ENCODE assay signal across 12 mouse cellular contexts in genomic region chr10:70696748-70697585, GRCm38 (mm10). TPM values are rescaled to one million over a fixed set of nuclear protein-coding genes. Genes with fewer than 3 reads are reported as not detected.
DNase-seq lines count a peak whose midpoint lies in the region; ATAC-seq lines count a peak whose summit lies in the region.
"Had no signal": no experiment of that assay in that cellular context is flagged by ENCODE, and none has a peak within 500 bp of the region (broad histone marks: within the 10 kb centered on the region; RNA-seq: fewer than 3 reads in every experiment).

No protein-coding gene starts in this region.

- H3K9me3 ChIP-seq in kidney, embryonic 15.5 days (replicated peaks), result no peaks in the 10 kb centered on the region
- no peaks in the 10 kb centered on the region for H3K9me3 ChIP-seq in hindbrain, embryonic 16.5 days (ENCODE audit: control insufficient read depth, low read length)
- H3K9me3 ChIP-seq: midbrain, embryonic 15.5 days had no signal

- peak; percentile 43; the same call in 1 of the 2 replicates for ATAC-seq in kidney, embryonic 15.5 days (replicated peaks; ENCODE audit: low FRiP score)
- ATAC-seq in hindbrain, embryonic 16.5 days, result no peak
- ATAC-seq: midbrain, embryonic 15.5 days had no signal

- H3K4me2 ChIP-seq in kidney, embryonic 15.5 days, result peak overlapping the region; percentile 35
- H3K4me2 ChIP-seq in hindbrain, embryonic 16.5 days (ENCODE audit: low read length), result no peak overlapping the region
- H3K4me2 ChIP-seq: midbrain, embryonic 15.5 days had no signal

- H3K36me3 ChIP-seq in kidney, embryonic 15.5 days, result no peaks in the 10 kb centered on the region
- no peaks in the 10 kb centered on the region for H3K36me3 ChIP-seq in hindbrain, embryonic 16.5 days (ENCODE audit: control insufficient read depth, insufficient read depth, low read length)
- H3K36me3 ChIP-seq: midbrain, embryonic 15.5 days had no signal

- no peaks in the 10 kb centered on the region for H3K27me3 ChIP-seq in kidney, embryonic 15.5 days
- H3K27me3 ChIP-seq in hindbrain, embryonic 16.5 days (replicated peaks; ENCODE audit: control insufficient read depth, insufficient read depth, low read length), result no peaks in the 10 kb centered on the region
- H3K27me3 ChIP-seq: midbrain, embryonic 15.5 days had no signal

- H3K4me3 ChIP-seq in kidney, embryonic 15.5 days (replicated peaks), result no peak overlapping the region
- H3K4me3 ChIP-seq in hindbrain, embryonic 16.5 days (ENCODE audit: low read length), result no peak overlapping the region
- H3K4me3 ChIP-seq: midbrain, embryonic 15.5 days had no signal

- DNase-seq in heart, postnatal 4 days, result peak; percentile 30
- DNase-seq in heart, adult 9 months (ENCODE audit: low spot score in 2 of 2), result no peak
- peak; percentile 17 for DNase-seq in ES-CJ7 (ENCODE audit: low read depth, low spot score)
- DNase-seq in adrenal gland, adult 18-20 months (ENCODE audit: low spot score in 2 of 2), result peak; percentile 27 to 46
- no peak for DNase-seq in frontal cortex, postnatal 10 days (ENCODE audit: low spot score in 2 of 2)
- no peak for DNase-seq in urinary bladder, postnatal 4 days (ENCODE audit: low spot score in 2 of 2)
- DNase-seq: thymus, postnatal 14 days had no signal

- H3K4me1 ChIP-seq in kidney, embryonic 15.5 days, result peaks cover 12% of the 10 kb centered on the region
- H3K4me1 ChIP-seq in hindbrain, embryonic 16.5 days (ENCODE audit: control insufficient read depth, insufficient read depth, low read depth, low read length), result no peaks in the 10 kb centered on the region
- H3K4me1 ChIP-seq: midbrain, embryonic 15.5 days had no signal

- H3K9ac ChIP-seq in kidney, embryonic 15.5 days, result no peak overlapping the region
- no peak overlapping the region for H3K9ac ChIP-seq in hindbrain, embryonic 16.5 days (ENCODE audit: low read depth, low read length)
- H3K9ac ChIP-seq: liver, embryonic 14.5 days; midbrain, embryonic 15.5 days had no signal

- peak overlapping the region; percentile 78 for H3K27ac ChIP-seq in kidney, embryonic 15.5 days
- no peak overlapping the region for H3K27ac ChIP-seq in hindbrain, embryonic 16.5 days (ENCODE audit: low read depth, low read length)
- H3K27ac ChIP-seq: liver, embryonic 14.5 days; midbrain, embryonic 15.5 days had no signal

- WGBS in kidney, embryonic 15.5 days, result 60% methylated on average over 29 of the region's 29 CpGs
- WGBS in hindbrain, embryonic 16.5 days, result 82% methylated on average over 29 of the region's 29 CpGs

RNA-seq across cellular contexts. Expression of gene Phyhipl, which starts 41.2 kb away (rescaled TPM):
- under 1 TPM; 0.29 to 0.74 TPM for total RNA-seq in heart, postnatal 4 days (2021)
- total RNA-seq in adrenal gland, adult 18-20 months (2021), result 1 to 10 TPM; 4.3 to 5.1 TPM
- 19.0 and 20.5 TPM in 2 replicates for polyA plus RNA-seq in kidney, embryonic 15.5 days (2015; fragmentation: Nextera tagmentation; extraction: Ambion mirVana)
- 337 and 365 TPM in 2 replicates for polyA plus RNA-seq in hindbrain, embryonic 16.5 days (2015; fragmentation: Nextera tagmentation; extraction: Ambion mirVana)
- total RNA-seq: heart, postnatal 14 days had no signal

Comparison
In these comparisons a context has a peak if more than half of its experiments do, and no peak if none do; other contexts are left out.
1. DNase-seq: peak in heart, postnatal 4 days (single experiment), ES-CJ7 (single experiment) and adrenal gland, adult 18-20 months (2 of 2); none in heart, adult 9 months (0 of 2), frontal cortex, postnatal 10 days (0 of 2) and urinary bladder, postnatal 4 days (0 of 2).